Mouse (Mus musculus) layer of hippocampus, adult 2 months (tissue): ENCODE data around the gene Fam102a. TPM values are rescaled to one million over a fixed set of nuclear protein-coding genes. Genes with fewer than 3 reads are reported as not detected.

Experiments used
- DNase-seq, 2 experiments: peaks; one replicate each; pipeline ENCODE4 v3.0.0; 2022; ENCODE audit warnings: low spot score in 2 of 2
- H3K27ac ChIP-seq: fragments of 200-600 bp; 2 replicates; pipeline ENCODE4 v1.8.1; 2022
- H3K4me3 ChIP-seq: fragments of 200-600 bp; 2 replicates; pipeline ENCODE4 v1.8.1; 2022; ENCODE audit warnings: mild to moderate bottlenecking
- CTCF ChIP-seq: fragments of 200-600 bp; conservative IDR thresholded peaks from 2 replicates; pipeline ENCODE4 v1.8.1; 2022; ENCODE audit warnings: antibody characterized with exemption, mild to moderate bottlenecking, moderate library complexity
- total RNA-seq, 2 experiments: library from RNA; stranded (reverse); gene quantifications; 2 replicates each; pipeline ENCODE4 v1.2.3; 2021

Fam102a gene
- total RNA-seq, 2 experiments from 2014 or later = 77.1 TPM

GRCm38 (mm10) chr2:32559570-32559969 is 24.4 kb downstream of the Fam102a start:
- 0 out of 2 replicates have a peak, but pooled peaks have one; percentile 4 for TF ChIP-seq CTCF

GRCm38 (mm10) chr2:32566536-32567063 is 31.5 kb downstream of the Fam102a start:
- no peak overlapping the region for H3K27ac ChIP-seq
- TF ChIP-seq CTCF = peak; percentile 95
- peak; percentile 69 to 70 for DNase-seq
- H3K4me3 ChIP-seq = no peak overlapping the region

More at GRCm38 (mm10) chr2:32559570-32559969, 24.4 kb downstream of the Fam102a start:
- Histone ChIP-seq H3K27ac (peak overlapping the region; percentile 90), H3K4me3 (peak overlapping the region; percentile 23; the same call in 1 of the 2 replicates)
- DNase-seq = peak in 1 of 2 experiments; percentile 60

GRCm38 (mm10) chr2:32568149-32568548 is 33.0 kb downstream of the Fam102a start:
- TF ChIP-seq CTCF = no peak

GRCm38 (mm10) chr2:32568941-32569340 is 33.8 kb downstream of the Fam102a start:
- Histone ChIP-seq H3K27ac (peak overlapping the region; percentile 77), H3K4me3 (no peak overlapping the region)
- TF ChIP-seq CTCF = no peak
- no peak for DNase-seq

More at GRCm38 (mm10) chr2:32568149-32568548, 33.0 kb downstream of the Fam102a start:
- H3K27ac ChIP-seq = peak overlapping the region; percentile 77
- DNase-seq = no peak
- H3K4me3 ChIP-seq = no peak overlapping the region

GRCm38 (mm10) chr2:32570698-32571494 is 35.8 kb downstream of the Fam102a start, which contains the start of gene Dpm2:
Dpm2 (plus strand) TSS chr2:32570858.
- peak within 1 kb of the TSS; percentile 92 for H3K4me3 ChIP-seq
- TF ChIP-seq CTCF = peak; percentile 55

GRCm38 (mm10) chr2:32572196-32572595 is 37.1 kb downstream of the Fam102a start:
- no peak for DNase-seq
- TF ChIP-seq CTCF = no peak
- peak overlapping the region; percentile 92; the same call in 1 of the 2 replicates for H3K4me3 ChIP-seq
- no peak overlapping the region for H3K27ac ChIP-seq

More at GRCm38 (mm10) chr2:32570698-32571494, 35.8 kb downstream of the Fam102a start, which contains the start of gene Dpm2:
- H3K27ac ChIP-seq = peak within 1 kb of the TSS; percentile 77
- peak; percentile 91 to 94 for DNase-seq

- peak within 1 kb of the TSS; percentile 61 for H3K27ac ChIP-seq
- TF ChIP-seq CTCF = no peak
- peak within 1 kb of the TSS; percentile 58 for H3K4me3 ChIP-seq
- no peak for DNase-seq
These were observed 39.4 kb downstream of the Fam102a start, which contains the start of gene Pip5kl1 for GRCm38 (mm10) chr2:32574497-32574896. Pip5kl1 (plus strand) TSS chr2:32574797.

- DNase-seq = peak; percentile 76 to 81
- Histone ChIP-seq H3K27ac (peak overlapping the region; percentile 61), H3K4me3 (peak overlapping the region; percentile 58)
- peak; percentile 90 for TF ChIP-seq CTCF
These were observed 39.9 kb downstream of the Fam102a start for GRCm38 (mm10) chr2:32574901-32575585.

- DNase-seq = peak; percentile 66 to 74
- TF ChIP-seq CTCF = no peak
- Histone ChIP-seq H3K4me3 (peak within 1 kb of the TSS; percentile 58), H3K27ac (peak within 1 kb of the TSS; percentile 61)
These were observed 40.5 kb downstream of the Fam102a start, which contains the start of gene 9430097D07Rik for GRCm38 (mm10) chr2:32575586-32576160. 9430097D07Rik (minus strand) TSS chr2:32575684.

GRCm38 (mm10) chr2:32576532-32576931 is 41.4 kb downstream of the Fam102a start:
- Histone ChIP-seq H3K4me3 (no peak overlapping the region), H3K27ac (no peak overlapping the region)
- TF ChIP-seq CTCF = no peak
- DNase-seq = no peak

- H3K27ac ChIP-seq = no peak overlapping the region
- DNase-seq = no peak
- no peak for TF ChIP-seq CTCF
- no peak overlapping the region for H3K4me3 ChIP-seq
These were observed 43.3 kb downstream of the Fam102a start for GRCm38 (mm10) chr2:32578146-32579046.
